Mouse (Mus musculus): ENCODE measurements around the gene Fam174b. TPM values are rescaled to one million over a fixed set of nuclear protein-coding genes. Genes with fewer than 3 reads are reported as not detected.
A peak's percentile ranks its signal among the peaks of the same experiment; 100 is the strongest.

Fam174b gene
- polyA plus RNA-seq, 1 experiment from 2014 or later = 34.5 TPM

DNA sequence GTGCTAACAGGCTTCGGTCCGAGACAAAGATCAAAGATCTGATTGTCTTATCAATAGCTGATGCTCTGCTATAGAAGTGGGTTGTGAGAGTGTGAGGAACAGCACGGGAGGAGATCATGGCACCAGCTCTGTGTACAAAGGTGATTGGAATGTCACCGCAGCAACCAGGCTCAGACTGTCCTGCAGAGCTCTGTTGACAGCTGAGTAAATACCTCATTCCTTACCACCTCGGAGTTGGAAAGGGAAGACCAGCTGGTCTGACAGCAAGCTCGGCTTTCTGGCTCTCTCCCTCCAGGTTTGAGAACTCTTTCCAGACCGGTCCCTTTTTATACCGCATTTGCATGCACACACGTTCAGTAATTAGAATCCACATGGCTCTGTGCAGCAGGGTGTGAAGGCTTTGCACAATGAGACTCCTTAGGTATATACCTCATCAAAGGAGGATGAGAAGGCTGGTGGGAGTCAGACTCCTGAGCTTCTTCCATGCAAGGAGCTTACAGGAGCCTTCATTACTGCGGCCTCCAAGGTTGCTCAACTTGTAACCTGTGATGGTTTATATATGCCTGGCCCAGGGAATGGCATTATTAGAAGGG is 9.6 kb upstream of the Fam174b start:
- Histone ChIP-seq H3K4me3 (replicated peaks) (no peak overlapping the region), H3K27me3 (no peaks in the 10 kb centered on the region), H3K4me2 (no peak overlapping the region), H3K36me3 (no peaks in the 10 kb centered on the region), H3K4me1 (peaks cover 8% of the 10 kb centered on the region), H3K9ac (no peak overlapping the region), H3K9me3 (replicated peaks) (no peaks in the 10 kb centered on the region), H3K27ac (no peak overlapping the region)
- ATAC-seq (replicated peaks; ENCODE audit: low FRiP score) = peak; percentile 36
- WGBS = 46% methylated on average over 10 of the region's 10 CpGs

DNA sequence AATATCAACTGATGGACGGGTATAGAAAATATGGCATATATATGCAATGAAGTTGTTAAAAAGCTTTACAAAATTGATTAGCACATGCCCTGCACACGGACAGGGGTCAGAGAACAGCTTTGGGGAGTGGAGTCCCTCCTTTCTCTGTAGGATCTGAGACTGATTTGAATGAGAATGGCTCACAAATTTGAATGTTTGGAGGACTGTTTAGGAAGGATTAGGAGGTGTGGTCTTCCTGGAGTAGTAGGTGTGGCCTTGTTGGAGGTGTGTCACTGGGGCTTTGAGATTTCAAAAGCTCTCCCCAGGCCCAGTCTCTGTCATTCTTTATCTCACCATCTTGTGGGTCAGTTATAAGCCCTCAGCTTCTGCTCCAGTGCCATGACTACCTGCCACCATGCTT is 4.1 kb upstream of the Fam174b start:
- no peak overlapping the region for H3K9ac ChIP-seq
- H3K27ac ChIP-seq = no peak overlapping the region
- H3K4me3 ChIP-seq (replicated peaks) = no peak overlapping the region
- no peak overlapping the region for H3K4me2 ChIP-seq
- H3K36me3 ChIP-seq = no peaks in the 10 kb centered on the region
- peaks cover 21% of the 10 kb centered on the region for H3K27me3 ChIP-seq
- no peaks in the 10 kb centered on the region for H3K9me3 ChIP-seq (replicated peaks)
- ATAC-seq (replicated peaks; ENCODE audit: low FRiP score) = no peak
- 87% methylated on average over 2 of the region's 2 CpGs for WGBS
- H3K4me1 ChIP-seq = peaks cover 22% of the 10 kb centered on the region

- Histone ChIP-seq H3K9ac (peak overlapping the region; percentile 68; the same call in 1 of the 2 replicates), H3K4me1 (peaks cover 37% of the 10 kb centered on the region), H3K36me3 (no peaks in the 10 kb centered on the region), H3K4me2 (peak overlapping the region; percentile 99), H3K27me3 (peaks cover 32% of the 10 kb centered on the region), H3K27ac (peak overlapping the region; percentile 68; the same call in 1 of the 2 replicates), H3K4me3 (replicated peaks) (peak overlapping the region; percentile 71), H3K9me3 (replicated peaks) (no peaks in the 10 kb centered on the region)
- ATAC-seq (replicated peaks; ENCODE audit: low FRiP score) = no peak
- 48% methylated on average over 5 of the region's 5 CpGs for WGBS
These were observed 1.3 kb downstream of the Fam174b start for GRCm38 (mm10) chr7:73741392-73741791.

GRCm38 (mm10) chr7:73741841-73742240 is 1.7 kb downstream of the Fam174b start:
- ATAC-seq (replicated peaks; ENCODE audit: low FRiP score) = no peak
- peaks cover 39% of the 10 kb centered on the region for H3K4me1 ChIP-seq
- H3K27ac ChIP-seq = no peak overlapping the region
- no peak overlapping the region for H3K9ac ChIP-seq
- no peaks in the 10 kb centered on the region for H3K9me3 ChIP-seq (replicated peaks)
- H3K27me3 ChIP-seq = peaks cover 32% of the 10 kb centered on the region
- H3K4me2 ChIP-seq = peak overlapping the region; percentile 99
- 66% methylated on average over 6 of the region's 6 CpGs for WGBS
- H3K36me3 ChIP-seq = no peaks in the 10 kb centered on the region
- H3K4me3 ChIP-seq (replicated peaks) = peak overlapping the region; percentile 71

GRCm38 (mm10) chr7:73743144-73743543 is 3.0 kb downstream of the Fam174b start:
- Histone ChIP-seq H3K9me3 (replicated peaks) (no peaks in the 10 kb centered on the region), H3K9ac (no peak overlapping the region), H3K36me3 (no peaks in the 10 kb centered on the region), H3K4me3 (replicated peaks) (no peak overlapping the region), H3K27ac (no peak overlapping the region), H3K4me1 (peaks cover 48% of the 10 kb centered on the region), H3K27me3 (peaks cover 32% of the 10 kb centered on the region), H3K4me2 (no peak overlapping the region)
- WGBS = 80% methylated on average over 8 of the region's 8 CpGs
- no peak for ATAC-seq (replicated peaks; ENCODE audit: low FRiP score)

- Histone ChIP-seq H3K27me3 (peaks cover 25% of the 10 kb centered on the region), H3K9ac (no peak overlapping the region), H3K4me1 (peaks cover 47% of the 10 kb centered on the region), H3K4me3 (replicated peaks) (no peak overlapping the region), H3K9me3 (replicated peaks) (no peaks in the 10 kb centered on the region), H3K36me3 (no peaks in the 10 kb centered on the region), H3K27ac (no peak overlapping the region), H3K4me2 (no peak overlapping the region)
- WGBS = 82% methylated on average over 10 of the region's 10 CpGs
- no peak for ATAC-seq (replicated peaks; ENCODE audit: low FRiP score)
These were observed 3.8 kb downstream of the Fam174b start for GRCm38 (mm10) chr7:73743831-73744370.

DNA sequence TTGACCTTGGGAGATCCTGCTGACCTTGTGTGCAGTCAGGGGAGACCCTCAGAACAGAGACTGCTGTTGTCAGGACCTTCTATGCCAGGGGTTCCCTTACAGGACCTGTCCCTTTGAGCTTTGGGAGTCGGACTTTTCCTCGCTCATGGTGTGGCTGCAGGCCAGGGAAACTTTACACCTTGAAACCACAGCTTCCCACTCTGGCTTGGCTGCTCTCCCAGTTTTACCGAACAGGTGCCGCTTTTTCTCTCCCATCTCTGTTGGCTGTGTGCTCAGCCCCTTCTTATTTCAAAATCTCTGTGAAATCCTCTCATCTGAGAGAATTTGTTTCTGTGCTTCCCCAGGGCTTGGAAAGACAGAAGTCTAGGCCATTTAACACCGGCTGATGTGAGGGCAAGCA is 5.8 kb downstream of the Fam174b start:
- WGBS = 45% methylated on average over 5 of the region's 5 CpGs
- H3K4me2 ChIP-seq = no peak overlapping the region
- peaks cover 12% of the 10 kb centered on the region for H3K27me3 ChIP-seq
- no peaks in the 10 kb centered on the region for H3K36me3 ChIP-seq
- peaks cover 27% of the 10 kb centered on the region for H3K4me1 ChIP-seq
- H3K9me3 ChIP-seq (replicated peaks) = no peaks in the 10 kb centered on the region
- H3K4me3 ChIP-seq (replicated peaks) = no peak overlapping the region
- ATAC-seq (replicated peaks; ENCODE audit: low FRiP score) = no peak
- H3K27ac ChIP-seq = no peak overlapping the region
- H3K9ac ChIP-seq = no peak overlapping the region

- 81% methylated on average over 4 of the region's 4 CpGs for WGBS
- Histone ChIP-seq H3K27ac (no peak overlapping the region), H3K4me2 (no peak overlapping the region), H3K9ac (no peak overlapping the region), H3K27me3 (peaks cover 3% of the 10 kb centered on the region; the same call in 1 of the 2 replicates), H3K36me3 (no peaks in the 10 kb centered on the region), H3K4me1 (peaks cover 18% of the 10 kb centered on the region), H3K9me3 (replicated peaks) (no peaks in the 10 kb centered on the region), H3K4me3 (replicated peaks) (no peak overlapping the region)
- no peak for ATAC-seq (replicated peaks; ENCODE audit: low FRiP score)
These were observed 6.7 kb downstream of the Fam174b start for GRCm38 (mm10) chr7:73746836-73747235.

DNA sequence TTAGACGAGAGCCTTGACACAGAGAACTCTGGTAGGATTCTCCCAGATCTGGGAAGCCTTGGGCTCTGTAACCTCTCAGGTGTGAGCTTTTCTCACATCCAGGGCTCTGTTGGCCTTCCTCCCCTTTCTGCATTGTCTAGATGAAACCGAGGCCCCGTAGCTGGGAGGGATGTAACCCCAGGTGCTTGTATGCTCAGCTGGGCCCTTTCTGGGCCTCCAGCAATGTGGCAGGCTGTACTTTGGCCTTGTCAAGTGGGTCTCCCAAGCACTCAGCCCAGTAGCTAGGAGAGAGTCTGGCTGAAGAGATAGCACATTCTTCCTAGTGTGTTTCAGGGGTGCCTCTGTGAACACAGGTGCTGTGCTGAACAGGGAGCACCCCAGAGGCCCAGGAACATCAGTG is 7.4 kb downstream of the Fam174b start:
- Histone ChIP-seq H3K4me2 (no peak overlapping the region), H3K4me3 (replicated peaks) (no peak overlapping the region), H3K9me3 (replicated peaks) (no peaks in the 10 kb centered on the region), H3K4me1 (peaks cover 16% of the 10 kb centered on the region; the same call in 1 of the 2 replicates), H3K36me3 (no peaks in the 10 kb centered on the region), H3K27ac (no peak overlapping the region), H3K27me3 (no peaks in the 10 kb centered on the region), H3K9ac (no peak overlapping the region)
- ATAC-seq (replicated peaks; ENCODE audit: low FRiP score) = no peak
- whole genome bisulfite sequencing = 79% methylated on average over 3 of the region's 3 CpGs

DNA sequence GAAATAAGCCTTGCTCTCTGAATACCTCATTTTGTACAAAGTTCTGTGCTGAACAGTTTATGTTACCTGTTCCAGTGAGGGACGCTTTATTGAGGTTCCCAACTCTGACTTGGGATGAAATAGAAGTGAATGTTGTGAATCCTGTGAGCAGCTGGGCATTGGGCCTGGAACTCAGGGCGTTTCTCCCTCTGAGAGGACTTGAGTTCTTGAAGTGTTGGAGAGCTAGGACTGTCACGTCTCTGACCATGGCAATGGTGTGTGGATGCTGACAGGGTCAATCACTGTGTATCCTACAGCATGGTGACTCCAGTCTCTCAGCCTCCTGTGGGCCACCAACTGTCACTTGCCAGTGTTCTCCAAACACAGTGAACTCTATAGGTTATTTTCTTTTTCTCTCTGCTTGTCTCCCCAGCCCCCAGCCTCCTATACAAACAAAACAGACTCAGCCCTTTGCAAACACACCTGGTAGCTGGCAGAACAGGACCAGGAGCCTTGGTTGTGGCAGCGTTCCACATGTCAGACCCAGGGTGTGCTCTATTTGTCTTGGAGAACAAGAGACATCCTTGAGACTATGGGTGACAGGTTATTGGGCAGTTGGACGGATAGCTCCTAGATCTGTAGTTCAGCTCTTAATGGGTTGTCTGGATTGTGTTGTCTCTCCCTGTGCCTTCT is 8.5 kb downstream of the Fam174b start:
- peaks cover 16% of the 10 kb centered on the region; the same call in 1 of the 2 replicates for H3K4me1 ChIP-seq
- H3K9me3 ChIP-seq (replicated peaks) = no peaks in the 10 kb centered on the region
- no peaks in the 10 kb centered on the region for H3K36me3 ChIP-seq
- no peak overlapping the region for H3K4me2 ChIP-seq
- 90% methylated on average over 5 of the region's 5 CpGs for WGBS
- no peak overlapping the region for H3K4me3 ChIP-seq (replicated peaks)
- ATAC-seq (replicated peaks; ENCODE audit: low FRiP score) = no peak
- H3K27ac ChIP-seq = no peak overlapping the region
- H3K27me3 ChIP-seq = no peaks in the 10 kb centered on the region
- no peak overlapping the region for H3K9ac ChIP-seq

GRCm38 (mm10) chr7:73749339-73749738 is 9.2 kb downstream of the Fam174b start:
- Histone ChIP-seq H3K27ac (no peak overlapping the region), H3K27me3 (no peaks in the 10 kb centered on the region), H3K4me2 (no peak overlapping the region), H3K9ac (no peak overlapping the region), H3K36me3 (no peaks in the 10 kb centered on the region), H3K4me1 (peaks cover 20% of the 10 kb centered on the region), H3K4me3 (replicated peaks) (no peak overlapping the region), H3K9me3 (replicated peaks) (no peaks in the 10 kb centered on the region)
- WGBS = 81% methylated on average over 2 of the region's 2 CpGs
- ATAC-seq (replicated peaks; ENCODE audit: low FRiP score) = no peak

DNA sequence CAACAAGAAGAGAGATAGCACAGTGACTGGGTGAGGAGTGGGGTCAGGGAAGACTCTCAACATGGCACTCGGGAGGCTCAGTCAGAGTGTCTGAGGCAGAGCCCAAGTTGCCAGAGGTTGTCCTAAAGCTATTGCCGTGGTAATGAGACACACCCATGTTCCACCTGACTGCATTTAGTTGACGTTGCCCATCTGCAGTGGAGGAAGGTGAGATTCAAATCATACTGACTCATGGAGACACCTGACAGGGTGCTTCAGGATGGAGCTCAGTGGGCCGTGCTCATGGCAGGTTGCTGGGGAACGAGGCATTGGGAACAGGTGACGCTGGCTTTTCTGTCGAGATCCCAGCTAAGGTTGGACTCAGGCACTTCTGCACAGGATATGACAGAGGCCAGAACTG is 9.9 kb downstream of the Fam174b start:
- WGBS = 69% methylated on average over 7 of the region's 7 CpGs
- Histone ChIP-seq H3K4me3 (replicated peaks) (no peak overlapping the region), H3K9ac (no peak overlapping the region), H3K27ac (no peak overlapping the region), H3K4me2 (no peak overlapping the region), H3K36me3 (no peaks in the 10 kb centered on the region), H3K4me1 (peaks cover 24% of the 10 kb centered on the region), H3K27me3 (no peaks in the 10 kb centered on the region), H3K9me3 (replicated peaks) (no peaks in the 10 kb centered on the region)
- no peak for ATAC-seq (replicated peaks; ENCODE audit: low FRiP score)
